Mouse (Mus musculus): Measurements from ENCODE around the gene Wwox. TPM values are rescaled to one million over a fixed set of nuclear protein-coding genes. Genes with fewer than 3 reads are reported as not detected.

The Wwox gene
- polyA plus RNA-seq, 1 experiment from 2014 or later: 9.9 TPM

DNA sequence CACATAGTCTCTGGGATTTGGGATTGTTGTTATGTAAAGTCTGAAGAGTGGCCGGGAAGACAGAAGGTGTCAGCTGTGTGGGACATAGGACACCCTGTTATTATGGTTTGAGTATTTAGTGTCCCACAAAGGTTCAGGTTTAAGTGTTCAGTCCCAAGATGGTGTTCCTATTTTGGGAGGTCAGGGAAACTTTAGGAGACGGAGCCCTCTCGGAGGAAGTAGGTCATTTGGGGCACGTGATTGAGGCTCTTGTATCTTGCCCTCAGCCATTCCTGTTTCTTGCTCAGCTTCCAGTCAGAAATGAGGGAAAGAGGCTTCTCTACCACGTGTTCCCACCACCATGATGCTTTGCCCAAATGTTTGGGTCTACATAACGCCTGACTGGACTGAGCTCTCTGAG, 524.8 kb downstream of the Wwox start:
- no peak for DNase-seq (ENCODE audit: low spot score)
- Histone ChIP-seq H3K27me3 (replicated peaks; ENCODE audit: low read depth, poor library complexity, severe bottlenecking) (no peaks in the 10 kb centered on the region), H3K4me3 (no peak overlapping the region), H3K9me3 (peaks cover 10% of the 10 kb centered on the region; the same call in 1 of the 2 replicates), H3K27ac (replicated peaks) (no peak overlapping the region), H3K36me3 (replicated peaks) (no peaks in the 10 kb centered on the region), H3K4me1 (no peaks in the 10 kb centered on the region)
- WGBS: 87% methylated on average over 6 of the region's 6 CpGs

DNA sequence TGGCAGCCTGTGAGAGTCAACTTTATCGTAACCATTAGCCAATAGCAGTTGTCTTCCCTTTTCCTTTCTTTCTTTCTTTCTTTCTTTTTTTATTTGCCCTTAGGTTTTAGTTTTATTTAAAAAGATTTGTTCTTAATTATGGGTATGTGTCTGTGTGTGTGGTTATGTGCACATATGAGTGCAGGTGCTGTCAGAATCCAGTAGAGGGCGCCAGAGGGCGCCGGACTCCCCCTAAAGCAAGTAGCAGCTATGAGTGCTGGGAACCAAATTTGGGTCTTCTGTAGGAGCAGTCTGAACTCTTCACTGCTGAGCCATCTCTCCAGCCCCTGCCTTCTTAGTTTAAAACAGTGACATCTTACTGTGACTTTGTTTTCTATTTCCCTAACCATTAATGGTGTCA, 529.4 kb downstream of the Wwox start:
- no peak for DNase-seq (ENCODE audit: low spot score)
- WGBS: 79% methylated on average over 4 of the region's 4 CpGs
- H3K27ac ChIP-seq (replicated peaks): no peak overlapping the region

DNA sequence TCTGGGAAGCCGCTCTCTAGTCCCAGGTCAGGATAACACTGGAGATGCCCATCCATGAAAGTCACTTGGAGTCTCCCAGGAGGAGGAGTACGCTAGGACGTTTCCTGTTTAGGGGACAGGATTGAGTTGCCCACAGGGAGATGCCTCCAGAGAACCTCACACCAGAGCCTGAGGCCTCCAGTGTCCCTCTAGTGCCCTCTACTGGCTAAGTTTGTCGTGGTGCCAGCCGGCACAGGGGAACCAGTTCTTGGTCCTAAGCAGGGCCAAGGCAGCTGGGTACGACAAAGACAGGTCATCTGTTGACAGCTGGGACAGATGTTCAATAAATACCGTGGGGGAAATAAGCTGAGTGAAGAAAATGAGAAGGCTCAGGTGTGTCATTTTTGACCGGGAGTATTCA, 531.9 kb downstream of the Wwox start:
- no peak overlapping the region for H3K27ac ChIP-seq (replicated peaks)
- H3K36me3 ChIP-seq (replicated peaks): no peaks in the 10 kb centered on the region
- DNase-seq (ENCODE audit: low spot score): peak; percentile 70
- 0 out of 2 replicates have a peak, but pooled peaks cover 4% of the 10 kb centered on the region for H3K4me1 ChIP-seq
- no peak overlapping the region for H3K4me3 ChIP-seq
- 51% methylated on average over 8 of the region's 8 CpGs for WGBS
- H3K27me3 ChIP-seq (replicated peaks; ENCODE audit: low read depth, poor library complexity, severe bottlenecking): no peaks in the 10 kb centered on the region; the same call in 1 of the 2 replicates
- H3K9me3 ChIP-seq: peaks cover 8% of the 10 kb centered on the region; the same call in 1 of the 2 replicates

More for the DNA sequence above, 529.4 kb downstream of the Wwox start:
- Histone ChIP-seq H3K4me1 (0 out of 2 replicates have a peak, but pooled peaks cover 4% of the 10 kb centered on the region), H3K36me3 (replicated peaks) (no peaks in the 10 kb centered on the region), H3K27me3 (replicated peaks; ENCODE audit: low read depth, poor library complexity, severe bottlenecking) (no peaks in the 10 kb centered on the region; the same call in 1 of the 2 replicates), H3K9me3 (peaks cover 10% of the 10 kb centered on the region; the same call in 1 of the 2 replicates), H3K4me3 (no peak overlapping the region)

DNA sequence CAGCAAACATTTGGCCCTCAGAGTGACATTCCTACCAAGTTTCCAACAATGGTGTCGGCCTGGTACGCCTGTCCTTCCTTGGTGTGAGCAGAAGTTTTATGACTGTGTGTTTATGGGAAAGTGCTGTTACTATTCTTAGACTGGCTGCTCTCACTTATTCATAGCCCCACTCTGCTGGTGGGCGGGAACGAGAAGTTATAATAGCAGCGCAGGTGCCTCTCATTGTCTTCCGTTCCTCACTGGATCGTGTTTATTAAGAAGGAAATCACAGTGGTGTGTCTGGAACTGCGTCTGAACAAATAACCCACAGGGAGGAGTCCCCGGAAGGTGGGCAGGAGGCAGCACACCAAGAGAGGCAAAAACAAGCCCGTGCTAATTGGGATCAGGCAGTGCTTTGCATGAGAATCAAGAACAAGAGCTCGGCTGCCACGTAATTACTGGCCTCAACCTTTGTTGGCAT, 533.6 kb downstream of the Wwox start:
- no peaks in the 10 kb centered on the region for H3K36me3 ChIP-seq (replicated peaks)
- no peak for DNase-seq (ENCODE audit: low spot score)
- 0 out of 2 replicates have a peak, but pooled peaks cover 4% of the 10 kb centered on the region for H3K9me3 ChIP-seq
- 0 out of 2 replicates have a peak, but pooled peaks cover 4% of the 10 kb centered on the region for H3K4me1 ChIP-seq
- H3K4me3 ChIP-seq: no peak overlapping the region
- H3K27ac ChIP-seq (replicated peaks): no peak overlapping the region
- H3K27me3 ChIP-seq (replicated peaks; ENCODE audit: low read depth, poor library complexity, severe bottlenecking): no peaks in the 10 kb centered on the region; the same call in 1 of the 2 replicates
- WGBS: 43% methylated on average over 12 of the region's 12 CpGs

DNA sequence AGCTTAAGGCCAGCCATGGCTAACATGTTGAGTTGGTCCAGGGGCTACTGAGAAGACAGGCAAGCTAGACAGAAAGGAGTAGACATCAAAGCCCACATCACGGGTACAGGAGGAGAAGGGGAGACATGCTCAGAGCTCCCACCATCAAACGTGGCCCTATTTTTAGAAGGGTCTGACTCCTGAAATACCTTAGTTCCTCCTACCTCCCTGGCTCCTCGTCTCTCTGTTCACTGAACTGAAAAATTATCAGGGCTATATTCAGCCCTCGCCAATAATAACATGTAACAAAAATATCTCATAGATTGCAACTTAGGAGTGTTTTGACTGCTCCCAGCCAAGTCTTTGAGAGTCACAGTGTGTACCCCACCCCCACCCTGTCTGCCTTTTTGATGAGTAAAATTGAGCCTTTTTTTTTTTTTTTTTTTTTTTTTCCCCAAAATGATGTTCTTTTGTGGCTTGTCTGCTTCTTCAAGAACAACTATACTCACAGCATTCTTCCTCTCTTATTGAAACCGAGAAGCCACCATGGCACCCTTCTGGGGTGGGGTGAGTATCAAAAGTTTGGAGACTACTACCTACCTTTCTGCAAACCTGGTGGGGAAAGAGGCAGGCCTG, 535.0 kb downstream of the Wwox start:
- H3K4me3 ChIP-seq: no peak overlapping the region
- H3K27me3 ChIP-seq (replicated peaks; ENCODE audit: low read depth, poor library complexity, severe bottlenecking): no peaks in the 10 kb centered on the region; the same call in 1 of the 2 replicates
- H3K27ac ChIP-seq (replicated peaks): no peak overlapping the region
- no peaks in the 10 kb centered on the region for H3K36me3 ChIP-seq (replicated peaks)
- WGBS: 84% methylated on average over 5 of the region's 5 CpGs
- no peaks in the 10 kb centered on the region for H3K9me3 ChIP-seq
- H3K4me1 ChIP-seq: 0 out of 2 replicates have a peak, but pooled peaks cover 11% of the 10 kb centered on the region
- no peak for DNase-seq (ENCODE audit: low spot score)

DNA sequence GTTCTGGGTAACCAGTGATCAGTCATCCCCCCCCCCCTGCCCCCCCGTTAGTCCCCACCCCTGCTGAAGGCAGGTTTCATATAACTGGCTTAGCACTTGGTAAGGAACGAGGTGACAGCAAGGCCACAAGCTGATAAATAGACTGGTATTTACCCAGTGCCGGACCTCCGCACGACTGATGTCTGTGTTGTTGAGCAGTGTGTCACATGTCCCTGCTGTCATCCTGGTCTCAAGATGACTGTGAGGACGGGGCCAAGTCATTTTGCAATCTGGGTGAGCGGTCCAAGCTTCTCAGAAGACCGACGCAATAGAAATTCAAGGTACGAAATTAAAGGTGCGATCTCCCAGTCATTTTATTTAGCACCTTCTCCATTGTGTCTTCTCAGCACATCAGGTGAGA, 538.3 kb downstream of the Wwox start:
- H3K4me1 ChIP-seq: 0 out of 2 replicates have a peak, but pooled peaks cover 11% of the 10 kb centered on the region

DNA sequence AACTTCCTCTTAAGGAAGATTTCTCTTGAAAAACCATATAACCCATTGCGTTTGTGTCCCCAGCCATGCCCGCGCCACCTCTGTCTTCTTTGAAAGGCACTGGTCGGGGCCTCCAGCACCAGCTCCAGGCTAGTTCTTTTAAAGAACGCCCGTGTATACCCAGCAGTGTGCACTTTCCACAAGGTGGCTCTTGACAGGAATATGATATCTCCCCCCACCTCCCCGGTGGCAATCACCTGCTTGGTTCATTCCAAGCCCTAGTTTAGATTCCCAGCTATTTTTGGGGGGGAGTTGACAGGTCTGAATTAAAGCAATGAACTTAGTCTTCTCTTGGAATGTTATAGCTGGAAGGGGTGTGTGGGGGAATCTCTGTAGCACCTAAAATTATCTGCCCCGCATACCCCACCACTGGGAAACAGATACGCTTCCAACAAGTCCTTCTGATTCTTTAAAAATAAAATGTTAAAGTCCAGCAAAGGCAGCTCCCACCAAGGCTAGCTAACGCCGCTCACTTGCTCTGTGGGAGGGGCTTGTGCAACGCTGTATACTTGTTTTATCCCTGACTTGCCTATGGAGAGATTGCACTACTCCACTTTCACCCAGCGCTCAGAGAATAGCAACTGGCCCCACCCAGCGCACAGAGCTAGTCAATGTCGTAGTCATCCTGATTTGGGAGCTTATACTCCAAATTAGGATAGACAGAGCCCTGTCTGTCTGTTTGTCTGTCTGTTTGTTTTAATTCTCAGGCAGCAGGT, 538.9 kb downstream of the Wwox start:
- 0 out of 2 replicates have a peak, but pooled peaks cover 6% of the 10 kb centered on the region for H3K4me1 ChIP-seq
- no peak overlapping the region for H3K4me3 ChIP-seq
- H3K36me3 ChIP-seq (replicated peaks): no peaks in the 10 kb centered on the region
- WGBS: 85% methylated on average over 15 of the region's 15 CpGs
- no peaks in the 10 kb centered on the region for H3K27me3 ChIP-seq (replicated peaks; ENCODE audit: low read depth, poor library complexity, severe bottlenecking)
- no peaks in the 10 kb centered on the region for H3K9me3 ChIP-seq
- DNase-seq (ENCODE audit: low spot score): no peak
- H3K27ac ChIP-seq (replicated peaks): no peak overlapping the region

More for the DNA sequence above, 538.3 kb downstream of the Wwox start:
- no peak overlapping the region for H3K4me3 ChIP-seq
- no peak for DNase-seq (ENCODE audit: low spot score)
- no peak overlapping the region for H3K27ac ChIP-seq (replicated peaks)
- no peaks in the 10 kb centered on the region for H3K36me3 ChIP-seq (replicated peaks)
- WGBS: 86% methylated on average over 11 of the region's 11 CpGs
- H3K27me3 ChIP-seq (replicated peaks; ENCODE audit: low read depth, poor library complexity, severe bottlenecking): no peaks in the 10 kb centered on the region
- H3K9me3 ChIP-seq: no peaks in the 10 kb centered on the region

DNA sequence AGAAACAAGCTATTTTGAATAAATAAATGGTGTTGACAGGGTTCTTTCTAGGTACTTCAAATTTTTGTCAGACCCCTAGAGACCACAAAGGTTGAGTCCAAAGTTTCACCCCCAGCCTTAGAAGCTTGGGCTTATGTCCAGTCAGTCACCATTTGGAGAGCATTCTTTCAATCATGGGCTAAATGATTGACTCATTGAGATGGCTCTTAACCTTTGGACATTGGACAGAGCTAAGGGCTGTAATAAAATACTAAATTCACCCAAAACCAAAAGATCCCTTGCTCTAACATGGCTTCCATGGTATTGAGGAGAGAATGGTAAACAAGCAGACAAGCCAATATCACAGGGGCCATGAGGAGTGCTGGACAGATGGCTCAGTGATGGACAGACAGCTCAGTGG, 540.2 kb downstream of the Wwox start:
- Histone ChIP-seq H3K4me1 (peaks cover 16% of the 10 kb centered on the region; the same call in 1 of the 2 replicates), H3K36me3 (replicated peaks) (no peaks in the 10 kb centered on the region), H3K4me3 (no peak overlapping the region), H3K27ac (replicated peaks) (no peak overlapping the region), H3K9me3 (no peaks in the 10 kb centered on the region), H3K27me3 (replicated peaks; ENCODE audit: low read depth, poor library complexity, severe bottlenecking) (no peaks in the 10 kb centered on the region)
- no peak for DNase-seq (ENCODE audit: low spot score)

DNA sequence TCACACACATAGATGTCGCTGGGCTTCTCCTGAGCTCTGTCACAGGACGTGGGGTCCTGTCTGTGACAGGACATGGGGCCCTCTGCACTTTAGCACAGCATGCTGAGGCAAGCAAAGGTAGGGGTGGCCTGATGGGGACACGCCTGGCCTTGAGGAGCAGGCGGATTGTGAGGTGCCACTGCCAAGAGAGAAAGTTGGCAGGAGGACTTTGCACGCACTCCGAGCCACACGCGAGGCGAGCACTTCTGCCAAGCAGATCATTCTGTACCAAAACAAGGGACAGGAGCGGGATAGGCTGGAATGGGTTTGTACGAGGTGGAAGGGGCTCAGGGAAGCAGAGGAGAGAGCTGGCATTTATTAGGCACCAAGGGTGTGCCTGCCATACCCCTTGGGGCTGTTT, 543.3 kb downstream of the Wwox start:
- peaks cover 16% of the 10 kb centered on the region; the same call in 1 of the 2 replicates for H3K4me1 ChIP-seq
- no peaks in the 10 kb centered on the region for H3K36me3 ChIP-seq (replicated peaks)
- H3K27me3 ChIP-seq (replicated peaks; ENCODE audit: low read depth, poor library complexity, severe bottlenecking): no peaks in the 10 kb centered on the region
- no peaks in the 10 kb centered on the region for H3K9me3 ChIP-seq
- no peak overlapping the region for H3K4me3 ChIP-seq
- WGBS: 91% methylated on average over 11 of the region's 11 CpGs
- no peak for DNase-seq (ENCODE audit: low spot score)
- no peak overlapping the region for H3K27ac ChIP-seq (replicated peaks)

DNA sequence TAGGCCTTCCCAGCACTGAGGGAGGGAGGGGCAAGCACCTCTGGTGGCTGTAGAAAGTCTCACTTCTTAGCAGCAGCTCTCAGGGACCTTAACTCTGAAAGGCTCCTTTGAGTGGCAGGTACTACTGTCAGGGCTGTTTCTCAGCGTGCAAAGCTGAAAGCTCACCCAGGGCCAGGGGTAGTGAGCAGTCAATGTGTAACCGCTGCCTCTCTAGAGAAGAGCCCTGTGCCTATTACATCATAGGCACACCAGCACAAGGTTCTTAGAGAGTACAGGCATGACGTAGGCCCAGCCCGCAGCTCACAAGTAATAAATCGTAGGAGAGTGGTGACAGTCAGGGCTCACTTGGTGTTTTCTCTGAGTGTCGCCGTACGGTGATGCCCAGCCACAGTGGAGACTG, 545.0 kb downstream of the Wwox start:
- Histone ChIP-seq H3K4me1 (peaks cover 9% of the 10 kb centered on the region; the same call in 1 of the 2 replicates), H3K4me3 (no peak overlapping the region), H3K9me3 (no peaks in the 10 kb centered on the region), H3K27ac (replicated peaks) (no peak overlapping the region), H3K36me3 (replicated peaks) (no peaks in the 10 kb centered on the region), H3K27me3 (replicated peaks; ENCODE audit: low read depth, poor library complexity, severe bottlenecking) (no peaks in the 10 kb centered on the region)
- DNase-seq (ENCODE audit: low spot score): no peak
- 87% methylated on average over 8 of the region's 8 CpGs for WGBS

DNA sequence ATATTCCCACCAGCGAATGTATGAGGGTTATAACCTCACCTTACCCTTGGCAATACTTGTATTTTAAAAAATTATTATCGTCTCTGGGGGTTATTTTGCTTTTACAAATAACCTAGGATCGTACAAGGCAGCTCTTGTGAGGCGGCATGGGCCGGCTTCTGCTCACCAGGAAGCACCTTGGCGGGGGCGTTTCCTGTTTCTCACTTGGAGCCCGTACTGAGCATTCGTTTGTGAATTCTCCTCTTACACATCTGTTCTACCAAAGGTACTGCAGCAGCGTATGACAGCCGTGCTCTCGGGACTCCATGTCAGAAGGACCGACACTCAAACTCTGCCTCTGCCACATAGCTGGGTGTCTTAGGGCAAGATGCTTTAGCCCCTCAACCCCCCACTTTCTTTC, 546.5 kb downstream of the Wwox start:
- Histone ChIP-seq H3K4me3 (no peak overlapping the region), H3K36me3 (replicated peaks) (no peaks in the 10 kb centered on the region), H3K27ac (replicated peaks) (no peak overlapping the region), H3K9me3 (no peaks in the 10 kb centered on the region), H3K27me3 (replicated peaks; ENCODE audit: low read depth, poor library complexity, severe bottlenecking) (no peaks in the 10 kb centered on the region), H3K4me1 (peaks cover 9% of the 10 kb centered on the region; the same call in 1 of the 2 replicates)
- no peak for DNase-seq (ENCODE audit: low spot score)
- WGBS: 74% methylated on average over 13 of the region's 13 CpGs

DNA sequence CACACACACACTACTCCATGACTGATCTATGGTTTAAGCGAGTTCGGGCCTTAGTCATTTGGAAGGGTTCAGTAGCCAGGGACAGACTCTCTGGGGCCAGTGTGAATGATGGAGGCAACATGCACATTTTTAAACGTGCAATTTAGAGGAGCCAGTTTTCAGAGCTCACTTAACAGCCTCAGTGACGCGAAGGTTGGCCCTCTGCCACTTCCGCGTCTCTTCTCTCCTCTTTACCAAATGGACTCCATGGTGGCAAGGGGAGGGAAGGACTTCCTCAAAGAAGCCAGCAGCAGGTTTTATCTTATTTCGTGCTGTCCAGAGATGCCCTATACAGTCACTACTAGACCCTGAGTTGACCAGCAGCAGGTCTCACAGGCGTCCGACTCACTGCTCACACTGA, 547.5 kb downstream of the Wwox start:
- H3K27ac ChIP-seq (replicated peaks): no peak overlapping the region
- peaks cover 9% of the 10 kb centered on the region; the same call in 1 of the 2 replicates for H3K4me1 ChIP-seq
- DNase-seq (ENCODE audit: low spot score): no peak
- H3K4me3 ChIP-seq: no peak overlapping the region
- no peaks in the 10 kb centered on the region for H3K27me3 ChIP-seq (replicated peaks; ENCODE audit: low read depth, poor library complexity, severe bottlenecking)
- no peaks in the 10 kb centered on the region for H3K9me3 ChIP-seq
- H3K36me3 ChIP-seq (replicated peaks): no peaks in the 10 kb centered on the region
- WGBS: 91% methylated on average over 10 of the region's 10 CpGs

All from embryonic facial prominence, embryonic 10.5 days (tissue).